Mouse (Mus musculus): ENCODE results near the gene Gpn3.

Gpn3 gene

DNA sequence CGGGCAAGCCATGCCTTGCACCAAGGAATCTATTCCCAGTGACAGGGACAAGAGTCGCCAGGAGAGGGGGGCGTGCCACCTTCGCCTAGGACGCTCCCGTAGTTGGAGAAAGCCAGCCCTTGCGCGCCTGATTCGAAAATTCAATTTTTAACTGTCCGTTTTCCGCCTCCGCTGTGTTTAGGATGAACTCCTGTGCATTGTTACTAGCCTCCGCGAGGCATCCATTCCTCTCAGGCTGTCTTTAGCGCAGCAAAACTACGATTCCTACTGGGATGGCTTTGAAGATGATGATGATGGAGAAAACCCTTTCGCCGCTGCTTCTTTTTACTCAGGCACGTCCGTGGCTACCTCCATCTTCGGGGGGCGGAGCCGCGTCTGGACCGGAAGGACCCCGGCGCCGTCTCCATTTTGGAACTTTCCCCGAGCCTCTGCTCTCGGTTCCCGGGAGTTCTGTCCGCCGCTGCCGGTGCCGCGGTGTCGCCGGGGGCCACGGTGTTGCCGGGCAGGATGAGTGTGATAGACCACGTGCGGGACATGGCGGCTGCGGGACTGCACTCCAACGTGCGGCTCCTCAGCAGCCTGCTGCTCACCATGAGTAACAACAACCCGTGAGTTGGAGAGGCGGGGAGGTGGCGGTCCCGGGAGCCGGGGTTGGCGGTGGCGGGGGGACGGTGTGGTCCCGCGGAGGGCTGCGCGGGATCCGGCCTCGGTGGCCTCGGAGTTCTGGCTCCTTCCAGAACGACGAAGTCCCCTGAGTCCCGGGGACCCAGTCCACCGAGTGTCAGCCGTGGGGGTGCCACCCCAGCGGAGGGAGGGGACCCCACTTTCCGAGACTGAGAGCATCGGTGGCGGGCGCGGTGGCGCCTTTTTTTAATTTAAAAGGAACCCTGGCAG lies 50.6 kb downstream of the Gpn3 start:
- peak; percentile 88 for DNase-seq (ENCODE audit: low spot score)

DNA sequence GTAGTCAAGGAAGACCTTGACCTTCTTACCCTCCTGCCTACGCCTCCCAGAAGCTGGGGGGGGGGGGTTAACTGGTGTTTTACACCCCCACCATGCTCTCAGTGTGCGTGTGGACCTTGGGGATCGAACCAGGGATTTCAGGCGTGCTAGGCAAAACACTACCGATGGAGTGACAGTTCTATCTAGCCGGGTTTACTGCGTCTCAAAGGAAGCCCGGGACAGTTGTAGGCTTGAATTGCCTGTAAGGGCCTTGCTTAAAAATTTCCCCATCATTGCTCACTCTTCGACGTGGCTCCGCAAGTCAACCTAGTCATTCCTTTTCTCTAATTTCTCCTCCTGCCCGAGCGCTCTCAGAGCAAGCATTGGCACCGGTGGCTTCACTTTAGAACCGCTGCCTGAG lies 51.4 kb downstream of the Gpn3 start:
- DNase-seq (ENCODE audit: low spot score) = no peak

DNA sequence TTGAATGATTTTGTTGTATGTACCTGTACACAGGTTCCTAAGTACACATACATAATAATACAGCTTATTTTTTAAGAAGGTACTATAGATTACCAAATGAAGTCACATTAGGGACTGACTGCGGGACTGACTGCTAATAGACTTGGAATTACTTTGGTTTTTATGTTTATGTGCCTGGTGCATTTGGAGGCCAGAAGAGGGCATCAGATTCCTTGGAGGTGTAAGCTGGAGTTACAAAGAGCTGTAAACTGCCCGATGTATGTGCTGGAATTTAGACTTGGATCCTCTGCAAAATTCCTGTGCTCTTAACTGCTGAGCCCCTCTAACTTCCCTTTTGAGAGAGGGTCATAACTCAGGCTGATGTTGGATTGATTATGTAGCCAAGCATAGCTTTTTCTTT lies 53.9 kb downstream of the Gpn3 start:
- no peak for DNase-seq (ENCODE audit: low spot score)

DNA sequence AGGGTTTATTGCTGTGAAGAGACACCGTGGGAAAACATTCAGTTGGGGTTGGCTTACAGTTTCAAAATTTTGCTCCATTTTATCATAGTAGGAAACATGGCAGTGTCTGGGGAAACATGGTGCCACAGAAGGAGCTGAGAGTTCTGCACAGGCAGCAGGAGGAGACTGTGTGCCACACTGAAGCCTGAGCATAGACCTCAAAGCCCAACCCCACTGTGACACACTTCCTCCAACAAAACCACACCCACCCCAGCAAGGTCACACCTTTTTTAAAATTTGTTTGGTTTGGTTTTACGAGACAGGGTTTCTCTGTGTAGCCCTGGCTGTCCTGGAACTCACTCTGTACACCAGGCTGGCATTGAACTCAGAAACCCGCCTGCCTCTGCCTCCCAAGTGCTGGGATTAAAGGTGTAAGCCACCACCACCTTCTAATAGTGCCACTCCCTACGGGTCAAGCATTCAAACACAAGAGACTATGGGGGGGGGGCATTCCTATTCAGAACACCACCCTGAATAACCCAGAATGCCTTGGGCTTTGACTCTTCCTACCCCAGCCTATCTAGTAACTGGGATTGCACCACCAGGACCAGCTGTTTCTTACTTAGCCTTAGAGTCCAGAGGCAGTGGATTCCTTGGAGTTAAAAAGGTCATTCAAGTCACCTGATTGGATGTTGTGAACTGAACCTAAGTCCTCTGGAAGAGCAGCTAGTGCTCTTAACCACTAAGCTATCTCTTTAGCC lies 58.5 kb downstream of the Gpn3 start:
- no peak for DNase-seq (ENCODE audit: low spot score)

DNA sequence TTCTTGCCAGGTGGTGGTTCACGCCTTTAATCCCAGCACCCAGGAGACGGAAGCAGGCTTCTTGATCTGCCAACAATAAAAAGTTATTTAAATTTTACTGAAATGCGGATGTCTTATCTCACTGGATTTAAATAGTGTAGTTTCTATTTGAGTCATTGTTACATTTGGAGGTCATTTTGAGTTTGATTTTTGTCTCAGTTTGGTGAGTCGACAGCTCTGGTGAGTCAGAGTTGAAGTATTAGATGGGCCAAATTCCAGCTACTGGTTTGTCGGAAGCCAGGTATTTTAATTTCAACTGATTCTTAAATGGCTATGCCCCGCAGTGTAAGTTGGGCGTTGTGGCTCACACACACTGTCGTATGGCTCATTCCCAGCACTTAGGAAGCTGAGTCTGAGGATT lies 59.5 kb downstream of the Gpn3 start:
- no peak for DNase-seq (ENCODE audit: low spot score)

Measured in testis, postnatal 14 days (tissue).